Mouse (Mus musculus) layer of hippocampus, postnatal 25 days (tissue): ENCODE results near the gene Psme2b. TPM values are rescaled to one million over a fixed set of nuclear protein-coding genes. Genes with fewer than 3 reads are reported as not detected.
"Not testable (repeated sequence)": the region's sequence is repeated elsewhere in the genome, so short reads cannot be mapped to it uniquely, and the experiment has no call there.

Experiments used
- DNase-seq, 2 experiments: peaks; one replicate each; pipeline ENCODE4 v3.0.0; 2022; ENCODE audit warnings: mixed read lengths in 2 of 2, low spot score in 1 of 2; ENCODE audit errors: extremely low spot score in 1 of 2
- total RNA-seq, 2 experiments: library from RNA; stranded (reverse); gene quantifications; 2 replicates each; pipeline ENCODE4 v1.2.3; 2021

Gene Psme2b
- total RNA-seq, 2 experiments from 2014 or later, result 0.94 to 1.4 TPM

DNA sequence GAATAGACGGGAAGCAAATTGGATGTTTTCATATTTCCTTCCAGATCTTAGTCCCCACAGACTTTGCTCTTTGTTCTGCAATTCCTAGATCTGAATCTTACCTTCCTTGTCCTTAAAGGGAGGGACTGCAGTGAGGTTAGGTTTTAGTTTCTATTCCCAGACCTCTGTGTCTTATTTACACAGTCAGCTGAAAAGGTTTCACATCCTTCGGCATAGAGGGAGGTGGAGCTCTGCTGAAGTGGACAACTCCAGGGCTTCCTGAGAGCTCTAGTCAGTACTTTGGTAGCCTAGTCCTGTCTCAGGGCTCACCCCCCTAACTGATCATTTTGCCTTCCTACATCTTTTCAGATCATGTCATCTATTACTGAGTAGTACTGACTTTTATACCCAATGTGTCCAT, 44.0 kb downstream of the Psme2b start, which contains the start of gene Gm5431:
Gene Gm5431, minus strand, starts transcription at position 194 of the 400 bp plus-strand sequence.
- no peak for DNase-seq

DNA sequence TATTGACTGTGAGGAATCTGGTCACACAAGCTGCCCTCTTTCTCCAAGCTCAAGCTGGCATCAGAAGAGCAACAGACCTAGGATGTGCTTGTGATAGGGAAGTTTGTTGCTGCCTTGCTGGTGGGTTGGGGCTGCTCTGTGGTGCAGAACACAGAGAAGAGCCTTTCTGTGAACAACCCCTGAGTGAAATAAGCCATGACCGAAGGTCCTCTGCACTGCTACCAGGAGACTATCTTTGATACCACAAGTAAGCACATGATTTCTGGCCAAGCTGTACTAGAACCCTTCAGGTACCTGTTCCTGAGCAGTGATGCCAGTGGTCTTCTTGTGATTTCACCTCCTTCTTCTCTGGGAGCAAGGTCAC, 44.4 kb downstream of the Psme2b start:
- DNase-seq, result not testable (repeated sequence)

DNA sequence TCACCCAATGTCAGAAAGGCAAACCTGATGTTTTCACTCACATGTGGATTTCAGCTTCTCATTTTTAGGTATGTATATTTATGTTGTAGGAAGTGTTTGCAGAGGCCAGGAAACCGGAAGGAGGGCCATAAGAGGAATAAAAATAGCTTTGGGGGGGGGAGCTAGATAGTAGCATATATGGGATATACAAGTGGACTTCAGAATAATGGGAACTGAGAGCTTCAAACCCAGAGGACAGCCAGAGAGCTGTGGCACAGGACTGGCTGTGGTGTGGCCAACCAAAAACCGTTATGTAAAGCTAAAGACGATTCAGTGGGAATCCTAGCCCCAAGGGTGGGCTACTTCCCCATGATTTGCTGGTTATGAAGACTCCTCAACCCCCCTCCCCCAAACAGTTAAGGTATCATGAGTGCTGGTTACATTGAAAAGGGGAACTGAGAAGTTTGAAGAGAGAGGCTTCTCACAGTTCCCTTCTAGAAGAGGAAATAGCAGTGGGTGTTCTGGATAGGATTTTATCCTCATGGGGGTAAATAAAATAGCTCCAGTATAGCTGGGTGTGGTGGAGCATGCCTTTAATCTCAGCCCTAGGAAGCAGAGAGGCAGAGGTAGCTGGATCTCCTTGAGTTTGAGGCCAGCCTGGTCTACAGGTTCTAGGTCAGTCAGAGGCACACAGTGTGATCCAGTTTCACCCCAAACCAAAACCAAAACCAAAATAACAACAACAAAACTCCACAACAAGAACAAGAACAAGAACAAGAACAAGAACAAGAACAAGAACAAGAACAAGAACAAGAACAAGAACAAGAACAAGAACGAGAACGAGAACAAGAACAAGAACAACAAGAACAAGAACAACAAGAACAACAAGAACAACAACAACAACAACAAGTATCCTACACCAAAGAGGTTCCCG, 45.1 kb downstream of the Psme2b start:
- not testable (repeated sequence) for DNase-seq

DNA sequence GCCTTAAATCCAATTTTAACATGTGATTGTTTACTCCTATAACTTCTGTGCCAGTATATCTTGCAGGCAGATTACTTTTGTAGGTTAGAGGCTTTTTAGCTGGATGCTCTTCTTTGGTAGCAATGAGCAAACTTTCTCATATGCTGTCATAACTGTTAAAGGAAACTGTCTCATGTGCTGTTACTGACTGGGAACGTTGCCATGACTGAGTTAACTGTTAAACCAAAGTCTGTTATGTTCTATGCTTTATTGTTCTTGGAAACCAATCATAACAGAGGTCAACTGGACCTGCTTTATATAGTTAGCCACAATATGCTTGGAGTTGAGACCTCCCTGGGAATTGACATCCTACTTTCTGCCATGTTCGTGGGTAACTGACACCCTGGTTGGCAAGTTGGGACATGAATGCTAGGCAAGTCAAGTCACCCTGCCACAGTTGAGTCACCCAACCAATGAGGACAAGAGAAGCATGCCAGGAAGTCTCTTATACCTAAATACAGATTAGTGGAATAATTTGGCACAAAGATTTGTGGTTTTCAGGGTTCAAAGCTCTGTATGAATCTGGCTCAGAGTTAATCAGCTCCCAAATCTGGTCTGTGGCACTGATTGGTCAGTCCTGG, 47.1 kb downstream of the Psme2b start:
- DNase-seq, result no peak

Other genes starting within 250 kb of the Psme2b start
- 100 to 1,000 TPM; 227 to 260 TPM for gene Rack1, start 145.9 kb downstream of the Psme2b start, total RNA-seq
- gene Trim41, start 128.8 kb downstream of the Psme2b start, total RNA-seq, result 10 to 100 TPM; 50.1 to 50.4 TPM
- gene Trim7, start 120.0 kb downstream of the Psme2b start, total RNA-seq, result 1 to 10 TPM; 1.6 to 2.1 TPM
- 1 to 10 TPM in 1 of 2 experiments, under 1 TPM in 1; 0.66 to 2.3 TPM for gene Gm12184, start 119.5 kb downstream of the Psme2b start, total RNA-seq
- gene Irgm1, start 74.5 kb downstream of the Psme2b start, total RNA-seq, result 1 to 10 TPM; 4.4 TPM
- under 1 TPM; 0.12 to 0.21 TPM for gene Gm5431, start 44.0 kb downstream of the Psme2b start, total RNA-seq
- not detected for gene Olfr56, start 32.7 kb upstream of the Psme2b start, total RNA-seq
- gene 9930111J21Rik1, start 33.2 kb upstream of the Psme2b start, total RNA-seq, result 1 to 10 TPM in 1 of 2 experiments, under 1 TPM in 1; 0.66 to 1.1 TPM
- gene Gm12185, start 46.0 kb upstream of the Psme2b start, total RNA-seq, result under 1 TPM in 1 of 2 experiments, not detected in 1; 0.09 TPM
- under 1 TPM in 1 of 2 experiments, not detected in 1; 0.32 TPM for gene Tgtp1, start 48.0 kb upstream of the Psme2b start, total RNA-seq
- gene 9930111J21Rik2, start 105.1 kb upstream of the Psme2b start, total RNA-seq, result 1 to 10 TPM in 1 of 2 experiments, under 1 TPM in 1; 0.86 to 1.5 TPM
- gene Tgtp2, start 118.0 kb upstream of the Psme2b start, total RNA-seq, result under 1 TPM; 0.45 to 0.62 TPM
- under 1 TPM; 0.33 to 0.44 TPM for gene Ifi47, start 130.4 kb upstream of the Psme2b start, total RNA-seq
- gene Olfr1396, start 168.7 kb upstream of the Psme2b start, total RNA-seq, result not detected
- gene Olfr1395, start 196.1 kb upstream of the Psme2b start, total RNA-seq, result not detected
- gene Olfr1394, start 208.2 kb upstream of the Psme2b start, total RNA-seq, result not detected
- gene Btnl9, start 241.0 kb upstream of the Psme2b start, total RNA-seq, result not detected